Mouse (Mus musculus): ENCODE measurements at regions not wholly inside any gene's neighbourhood (a gene's known extent, or its start where the extent isn't known, plus 50 kb on each side); places are given as distances from the start of the nearest gene placed in this dataset.

GRCm38 (mm10) chr6:70033674-70034073 is 758.4 kb downstream of the Rpia start:
- TF ChIP-seq CTCF (IDR thresholded peaks at IDR 0.05) = no peak
- TF ChIP-seq POLR2A (IDR thresholded peaks at IDR 0.05; ENCODE audit: insufficient read depth, low read depth, low read length) = no peak
